Comparison of ENCODE assay signal across 8 mouse cellular contexts in the genomic region with DNA sequence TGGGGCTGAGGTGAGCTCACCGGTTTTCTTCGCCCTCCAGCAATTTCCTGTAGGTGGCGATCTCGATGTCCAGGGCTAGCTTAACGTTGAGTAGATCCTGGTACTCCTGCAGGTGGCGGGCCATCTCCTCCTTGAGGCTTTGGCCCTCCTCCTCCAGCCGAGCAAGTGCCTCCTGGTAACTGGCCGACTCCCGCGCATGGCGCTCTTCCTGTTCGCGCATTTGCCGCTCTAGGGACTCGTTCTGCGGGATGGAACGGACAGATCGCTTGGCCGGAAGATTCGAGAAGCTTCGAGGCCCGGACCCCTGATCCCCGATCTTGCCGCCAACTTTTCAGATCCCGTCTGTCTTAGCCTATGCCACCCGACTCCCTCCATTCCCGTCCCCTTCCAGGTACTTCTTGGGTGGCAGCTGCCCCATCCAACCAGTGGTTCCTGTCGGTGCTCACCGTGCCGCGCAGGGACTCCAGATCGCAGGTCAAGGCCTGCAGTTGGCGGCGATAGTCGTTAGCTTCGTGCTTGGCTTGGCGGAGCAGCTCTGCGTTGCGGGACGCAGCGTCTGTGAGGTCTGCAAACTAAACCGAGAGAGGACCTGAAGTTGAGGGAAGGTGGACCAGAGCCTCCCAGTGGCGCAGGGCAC. TPM values are rescaled to one million over a fixed set of nuclear protein-coding genes. Genes with fewer than 3 reads are reported as not detected.
DNase-seq lines count a peak whose midpoint lies in the region; ATAC-seq lines count a peak whose summit lies in the region.

No protein-coding gene starts in this region.

- H3K9me3 ChIP-seq in hindbrain, embryonic 13.5 days = no peaks in the 10 kb centered on the region
- H3K9me3 ChIP-seq in limb, embryonic 13.5 days = no peaks in the 10 kb centered on the region
- no peaks in the 10 kb centered on the region for H3K9me3 ChIP-seq in midbrain, embryonic 14.5 days (ENCODE audit: control insufficient read depth, low read length)

- ATAC-seq in frontal cortex, adult (ENCODE audit: low TSS enrichment) = peak; percentile 63; the same call in 1 of the 2 replicates
- no peak for ATAC-seq in hindbrain, embryonic 13.5 days (ENCODE audit: low FRiP score)
- ATAC-seq in limb, embryonic 13.5 days (ENCODE audit: low FRiP score, low read depth) = peak; percentile 80
- no peak for ATAC-seq in midbrain, embryonic 14.5 days (ENCODE audit: low FRiP score, low TSS enrichment)

- 4% methylated on average over 42 of the region's 43 CpGs for WGBS in hindbrain, embryonic 13.5 days
- 1% methylated on average over 43 of the region's 43 CpGs for WGBS in limb, embryonic 13.5 days
- 3% methylated on average over 43 of the region's 43 CpGs for WGBS in midbrain, embryonic 14.5 days

- H3K27me3 ChIP-seq in hindbrain, embryonic 13.5 days = peaks cover 87% of the 10 kb centered on the region
- peaks cover 56% of the 10 kb centered on the region for H3K27me3 ChIP-seq in limb, embryonic 13.5 days
- peaks cover 31% of the 10 kb centered on the region for H3K27me3 ChIP-seq in midbrain, embryonic 14.5 days (ENCODE audit: control insufficient read depth, insufficient read depth, low read length)

- peak overlapping the region; percentile 40 for H3K4me2 ChIP-seq in hindbrain, embryonic 13.5 days
- peak overlapping the region; percentile 81 for H3K4me2 ChIP-seq in limb, embryonic 13.5 days (replicated peaks)
- peak overlapping the region; percentile 45 for H3K4me2 ChIP-seq in midbrain, embryonic 14.5 days (ENCODE audit: low read length)

- no peaks in the 10 kb centered on the region for H3K36me3 ChIP-seq in hindbrain, embryonic 13.5 days
- no peaks in the 10 kb centered on the region for H3K36me3 ChIP-seq in limb, embryonic 13.5 days
- H3K36me3 ChIP-seq in midbrain, embryonic 14.5 days (ENCODE audit: control insufficient read depth, insufficient read depth, low read length) = no peaks in the 10 kb centered on the region

- H3K4me3 ChIP-seq in hindbrain, embryonic 13.5 days = peak overlapping the region; percentile 25
- H3K4me3 ChIP-seq in limb, embryonic 13.5 days = peak overlapping the region; percentile 48
- H3K4me3 ChIP-seq in midbrain, embryonic 14.5 days (replicated peaks; ENCODE audit: low read depth, low read length) = peak overlapping the region; percentile 14

- no peak overlapping the region for H3K27ac ChIP-seq in hindbrain, embryonic 13.5 days
- H3K27ac ChIP-seq in limb, embryonic 13.5 days = no peak overlapping the region
- H3K27ac ChIP-seq in midbrain, embryonic 14.5 days (replicated peaks; ENCODE audit: low read depth, low read length) = no peak overlapping the region

- no peak for DNase-seq in frontal cortex, adult 2 months (ENCODE audit: extremely low spot score in 1 of 2, low spot score in 1 of 2)
- peak; percentile 73 for DNase-seq in cerebellum, adult 9-10 months
- DNase-seq in forelimb bud, embryonic 11.5 days (ENCODE audit: low read depth, low spot score) = peak; percentile 83
- peak; percentile 65 for DNase-seq in midbrain, embryonic 14.5 days
- peak; percentile 85 to 88 for DNase-seq in spleen, postnatal 4 days (ENCODE audit: low spot score in 2 of 2)

- H3K4me1 ChIP-seq in hindbrain, embryonic 13.5 days (replicated peaks) = peaks cover 18% of the 10 kb centered on the region
- peaks cover 7% of the 10 kb centered on the region; the same call in 1 of the 2 replicates for H3K4me1 ChIP-seq in limb, embryonic 13.5 days
- 0 out of 2 replicates have a peak, but pooled peaks cover 5% of the 10 kb centered on the region for H3K4me1 ChIP-seq in midbrain, embryonic 14.5 days (ENCODE audit: control insufficient read depth, insufficient read depth, low read length)

- peak overlapping the region; percentile 43 for H3K9ac ChIP-seq in hindbrain, embryonic 13.5 days
- H3K9ac ChIP-seq in limb, embryonic 13.5 days = peak overlapping the region; percentile 72
- H3K9ac ChIP-seq in midbrain, embryonic 14.5 days (replicated peaks; ENCODE audit: low read length) = 0 out of 2 replicates have a peak overlapping the region, but pooled peaks have one; percentile 16

RNA-seq across cellular contexts. Expression of gene Gfap, which starts 7.6 kb away (rescaled TPM):
- 201 and 202 TPM in 2 replicates for polyA plus RNA-seq in frontal cortex, adult 2 months (2012; rRNA removed)
- polyA plus RNA-seq in hindbrain, embryonic 13.5 days (2015; fragmentation: Nextera tagmentation; extraction: Ambion mirVana) = 0.12 and 0.18 TPM in 2 replicates
- polyA plus RNA-seq in limb, embryonic 13.5 days (2015; fragmentation: Nextera tagmentation; extraction: Ambion mirVana) = 0.37 and 0.48 TPM in 2 replicates
- 0.26 TPM in 1 of 2 replicates, not detected in the other for polyA plus RNA-seq in midbrain, embryonic 14.5 days (2014; fragmentation: Nextera tagmentation; extraction: Ambion mirVana)

RNA-seq across cellular contexts. Expression of gene Fam187a, which starts 8.2 kb away (rescaled TPM):
- 0.06 TPM in 1 of 2 replicates, not detected in the other for polyA plus RNA-seq in frontal cortex, adult 2 months (2012; rRNA removed)
- polyA plus RNA-seq in hindbrain, embryonic 13.5 days (2015; fragmentation: Nextera tagmentation; extraction: Ambion mirVana) = not detected in 2 replicates
- not detected in 2 replicates for polyA plus RNA-seq in limb, embryonic 13.5 days (2015; fragmentation: Nextera tagmentation; extraction: Ambion mirVana)
- polyA plus RNA-seq in midbrain, embryonic 14.5 days (2014; fragmentation: Nextera tagmentation; extraction: Ambion mirVana) = not detected in 2 replicates

RNA-seq across cellular contexts. Expression of gene Ccdc103, which starts 12.1 kb away (rescaled TPM):
- polyA plus RNA-seq in frontal cortex, adult 2 months (2012; rRNA removed) = 2.1 and 2.3 TPM in 2 replicates
- 2.0 TPM in 2 replicates for polyA plus RNA-seq in hindbrain, embryonic 13.5 days (2015; fragmentation: Nextera tagmentation; extraction: Ambion mirVana)
- 0.93 and 1.0 TPM in 2 replicates for polyA plus RNA-seq in limb, embryonic 13.5 days (2015; fragmentation: Nextera tagmentation; extraction: Ambion mirVana)
- polyA plus RNA-seq in midbrain, embryonic 14.5 days (2014; fragmentation: Nextera tagmentation; extraction: Ambion mirVana) = 2.1 and 2.4 TPM in 2 replicates

RNA-seq across cellular contexts. Expression of gene Eftud2, which starts 12.3 kb away (rescaled TPM):
- 82.0 and 85.4 TPM in 2 replicates for polyA plus RNA-seq in frontal cortex, adult 2 months (2012; rRNA removed)
- polyA plus RNA-seq in hindbrain, embryonic 13.5 days (2015; fragmentation: Nextera tagmentation; extraction: Ambion mirVana) = 149 and 151 TPM in 2 replicates
- polyA plus RNA-seq in limb, embryonic 13.5 days (2015; fragmentation: Nextera tagmentation; extraction: Ambion mirVana) = 193 and 199 TPM in 2 replicates
- 111 and 150 TPM in 2 replicates for polyA plus RNA-seq in midbrain, embryonic 14.5 days (2014; fragmentation: Nextera tagmentation; extraction: Ambion mirVana)

RNA-seq across cellular contexts. Expression of gene Kif18b, which starts 31.8 kb away (rescaled TPM):
- polyA plus RNA-seq in frontal cortex, adult 2 months (2012; rRNA removed) = 0.30 and 0.32 TPM in 2 replicates
- 2.4 and 2.6 TPM in 2 replicates for polyA plus RNA-seq in hindbrain, embryonic 13.5 days (2015; fragmentation: Nextera tagmentation; extraction: Ambion mirVana)
- polyA plus RNA-seq in limb, embryonic 13.5 days (2015; fragmentation: Nextera tagmentation; extraction: Ambion mirVana) = 10.8 and 11.0 TPM in 2 replicates
- polyA plus RNA-seq in midbrain, embryonic 14.5 days (2014; fragmentation: Nextera tagmentation; extraction: Ambion mirVana) = 1.9 TPM in 2 replicates

Comparison
In these comparisons a context has a peak if more than half of its experiments do, and no peak if none do; other contexts are left out.
1. ATAC-seq: peak in frontal cortex, adult (single experiment) and limb, embryonic 13.5 days (single experiment); none in hindbrain, embryonic 13.5 days (single experiment) and midbrain, embryonic 14.5 days (single experiment).
2. DNase-seq: peak in cerebellum, adult 9-10 months (single experiment), forelimb bud, embryonic 11.5 days (single experiment), midbrain, embryonic 14.5 days (single experiment) and spleen, postnatal 4 days (2 of 2); none in frontal cortex, adult 2 months (0 of 2).
3. H3K9ac ChIP-seq: peak in every context shown above with its lines; median percentile 72 in limb, embryonic 13.5 days; 43 in hindbrain, embryonic 13.5 days; 16 in midbrain, embryonic 14.5 days.
4. RNA of gene Gfap, which starts 7.6 kb away (polyA plus RNA-seq): 201 to 202 TPM in frontal cortex, adult 2 months; 0.37 to 0.48 TPM in limb, embryonic 13.5 days, 0.26 TPM in midbrain, embryonic 14.5 days and 0.12 to 0.18 TPM in hindbrain, embryonic 13.5 days; every median in the first group is over 100 times any median in the second.
5. Peak in every context shown above with its lines, with median percentiles within 50 percentile points of each other: H3K4me2 ChIP-seq and H3K4me3 ChIP-seq.